Mouse (Mus musculus): Measurements from ENCODE around the gene Elane. TPM values are rescaled to one million over a fixed set of nuclear protein-coding genes. Genes with fewer than 3 reads are reported as not detected.

The Elane gene
- polyA plus RNA-seq, 1 experiment from 2014 or later, result 0.49 TPM

GRCm38 (mm10) chr10:79932736-79933135 is 46.7 kb downstream of the Elane start:
- no peaks in the 10 kb centered on the region for H3K9me3 ChIP-seq (replicated peaks; ENCODE audit: control insufficient read depth, low read length)
- no peak for ATAC-seq (replicated peaks; ENCODE audit: insufficient number of reproducible peaks, low FRiP score, low TSS enrichment)
- H3K27ac ChIP-seq (ENCODE audit: low read depth, low read length), result peak overlapping the region; percentile 71
- peaks cover 71% of the 10 kb centered on the region for H3K4me1 ChIP-seq (ENCODE audit: control insufficient read depth, insufficient read depth, low read length)
- 12% methylated on average over 8 of the region's 8 CpGs for WGBS (ENCODE audit: insufficient replicate concordance)
- no peaks in the 10 kb centered on the region for H3K27me3 ChIP-seq (ENCODE audit: control insufficient read depth, insufficient read depth, low read length)
- H3K36me3 ChIP-seq (ENCODE audit: control insufficient read depth, insufficient read depth, low read length), result peaks cover 19% of the 10 kb centered on the region
- 0 out of 2 replicates have a peak overlapping the region, but pooled peaks have one; percentile 15 for H3K4me3 ChIP-seq (ENCODE audit: low read depth, low read length)
- H3K4me2 ChIP-seq, result peak overlapping the region; percentile 35
- peak overlapping the region; percentile 52; the same call in 1 of the 2 replicates for H3K9ac ChIP-seq (ENCODE audit: low read depth, low read length)

GRCm38 (mm10) chr10:79933145-79933679 is 47.2 kb downstream of the Elane start:
- Histone ChIP-seq H3K9ac (ENCODE audit: low read depth, low read length) (peak overlapping the region; percentile 52; the same call in 1 of the 2 replicates), H3K27ac (ENCODE audit: low read depth, low read length) (peak overlapping the region; percentile 71), H3K36me3 (ENCODE audit: control insufficient read depth, insufficient read depth, low read length) (peaks cover 23% of the 10 kb centered on the region), H3K4me2 (peak overlapping the region; percentile 35), H3K4me1 (ENCODE audit: control insufficient read depth, insufficient read depth, low read length) (peaks cover 75% of the 10 kb centered on the region), H3K27me3 (ENCODE audit: control insufficient read depth, insufficient read depth, low read length) (no peaks in the 10 kb centered on the region), H3K9me3 (replicated peaks; ENCODE audit: control insufficient read depth, low read length) (no peaks in the 10 kb centered on the region), H3K4me3 (ENCODE audit: low read depth, low read length) (peak overlapping the region; percentile 5; the same call in 1 of the 2 replicates)
- no peak for ATAC-seq (replicated peaks; ENCODE audit: insufficient number of reproducible peaks, low FRiP score, low TSS enrichment)
- WGBS (ENCODE audit: insufficient replicate concordance), result 61% methylated on average over 9 of the region's 9 CpGs

- no peak overlapping the region for H3K4me2 ChIP-seq
- H3K9ac ChIP-seq (ENCODE audit: low read depth, low read length), result no peak overlapping the region
- no peak for ATAC-seq (replicated peaks; ENCODE audit: insufficient number of reproducible peaks, low FRiP score, low TSS enrichment)
- no peaks in the 10 kb centered on the region for H3K27me3 ChIP-seq (ENCODE audit: control insufficient read depth, insufficient read depth, low read length)
- WGBS (ENCODE audit: insufficient replicate concordance), result 83% methylated on average over 6 of the region's 6 CpGs
- peak overlapping the region; percentile 41; the same call in 1 of the 2 replicates for H3K27ac ChIP-seq (ENCODE audit: low read depth, low read length)
- H3K36me3 ChIP-seq (ENCODE audit: control insufficient read depth, insufficient read depth, low read length), result peaks cover 23% of the 10 kb centered on the region
- no peaks in the 10 kb centered on the region for H3K9me3 ChIP-seq (replicated peaks; ENCODE audit: control insufficient read depth, low read length)
- no peak overlapping the region for H3K4me3 ChIP-seq (ENCODE audit: low read depth, low read length)
- H3K4me1 ChIP-seq (ENCODE audit: control insufficient read depth, insufficient read depth, low read length), result peaks cover 77% of the 10 kb centered on the region
Measured at GRCm38 (mm10) chr10:79933861-79934260, 47.8 kb downstream of the Elane start.

- peaks cover 72% of the 10 kb centered on the region for H3K4me1 ChIP-seq (ENCODE audit: control insufficient read depth, insufficient read depth, low read length)
- ATAC-seq (replicated peaks; ENCODE audit: insufficient number of reproducible peaks, low FRiP score, low TSS enrichment), result peak; percentile 37
- H3K4me3 ChIP-seq (ENCODE audit: low read depth, low read length), result no peak overlapping the region
Measured at GRCm38 (mm10) chr10:79934272-79934721, 48.2 kb downstream of the Elane start.

GRCm38 (mm10) chr10:79934794-79935569 is 48.9 kb downstream of the Elane start:
- 90% methylated on average over 16 of the region's 16 CpGs for WGBS (ENCODE audit: insufficient replicate concordance)
- no peak for ATAC-seq (replicated peaks; ENCODE audit: insufficient number of reproducible peaks, low FRiP score, low TSS enrichment)
- H3K4me2 ChIP-seq, result no peak overlapping the region
- H3K36me3 ChIP-seq (ENCODE audit: control insufficient read depth, insufficient read depth, low read length), result peaks cover 23% of the 10 kb centered on the region
- H3K9ac ChIP-seq (ENCODE audit: low read depth, low read length), result 0 out of 2 replicates have a peak overlapping the region, but pooled peaks have one; percentile 34
- H3K4me3 ChIP-seq (ENCODE audit: low read depth, low read length), result no peak overlapping the region
- H3K27ac ChIP-seq (ENCODE audit: low read depth, low read length), result no peak overlapping the region
- H3K27me3 ChIP-seq (ENCODE audit: control insufficient read depth, insufficient read depth, low read length), result no peaks in the 10 kb centered on the region
- H3K4me1 ChIP-seq (ENCODE audit: control insufficient read depth, insufficient read depth, low read length), result peaks cover 69% of the 10 kb centered on the region
- no peaks in the 10 kb centered on the region for H3K9me3 ChIP-seq (replicated peaks; ENCODE audit: control insufficient read depth, low read length)

More at GRCm38 (mm10) chr10:79934272-79934721, 48.2 kb downstream of the Elane start:
- Histone ChIP-seq H3K9ac (ENCODE audit: low read depth, low read length) (peak overlapping the region; percentile 34; the same call in 1 of the 2 replicates), H3K9me3 (replicated peaks; ENCODE audit: control insufficient read depth, low read length) (no peaks in the 10 kb centered on the region), H3K4me2 (no peak overlapping the region), H3K27me3 (ENCODE audit: control insufficient read depth, insufficient read depth, low read length) (no peaks in the 10 kb centered on the region), H3K36me3 (ENCODE audit: control insufficient read depth, insufficient read depth, low read length) (peaks cover 23% of the 10 kb centered on the region), H3K27ac (ENCODE audit: low read depth, low read length) (0 out of 2 replicates have a peak overlapping the region, but pooled peaks have one; percentile 41)
- 65% methylated on average over 13 of the region's 13 CpGs for WGBS (ENCODE audit: insufficient replicate concordance)

- Histone ChIP-seq H3K4me2 (no peak overlapping the region), H3K4me3 (ENCODE audit: low read depth, low read length) (no peak overlapping the region), H3K9ac (ENCODE audit: low read depth, low read length) (no peak overlapping the region; the same call in 1 of the 2 replicates), H3K27me3 (ENCODE audit: control insufficient read depth, insufficient read depth, low read length) (no peaks in the 10 kb centered on the region), H3K4me1 (ENCODE audit: control insufficient read depth, insufficient read depth, low read length) (peaks cover 81% of the 10 kb centered on the region), H3K27ac (ENCODE audit: low read depth, low read length) (peak overlapping the region; percentile 58; the same call in 1 of the 2 replicates), H3K9me3 (replicated peaks; ENCODE audit: control insufficient read depth, low read length) (no peaks in the 10 kb centered on the region), H3K36me3 (ENCODE audit: control insufficient read depth, insufficient read depth, low read length) (peaks cover 21% of the 10 kb centered on the region)
- no peak for ATAC-seq (replicated peaks; ENCODE audit: insufficient number of reproducible peaks, low FRiP score, low TSS enrichment)
- 62% methylated on average over 10 of the region's 10 CpGs for WGBS (ENCODE audit: insufficient replicate concordance)
Measured at GRCm38 (mm10) chr10:79936284-79936910, 50.4 kb downstream of the Elane start.

GRCm38 (mm10) chr10:79936911-79937441 is 50.9 kb downstream of the Elane start:
- no peak for ATAC-seq (replicated peaks; ENCODE audit: insufficient number of reproducible peaks, low FRiP score, low TSS enrichment)
- H3K4me1 ChIP-seq (ENCODE audit: control insufficient read depth, insufficient read depth, low read length), result peaks cover 76% of the 10 kb centered on the region
- H3K9ac ChIP-seq (ENCODE audit: low read depth, low read length), result no peak overlapping the region
- WGBS (ENCODE audit: insufficient replicate concordance), result 65% methylated on average over 27 of the region's 27 CpGs
- H3K4me2 ChIP-seq, result peak overlapping the region; percentile 41
- H3K27ac ChIP-seq (ENCODE audit: low read depth, low read length), result peak overlapping the region; percentile 58; the same call in 1 of the 2 replicates
- H3K27me3 ChIP-seq (ENCODE audit: control insufficient read depth, insufficient read depth, low read length), result no peaks in the 10 kb centered on the region
- no peaks in the 10 kb centered on the region for H3K9me3 ChIP-seq (replicated peaks; ENCODE audit: control insufficient read depth, low read length)
- H3K4me3 ChIP-seq (ENCODE audit: low read depth, low read length), result no peak overlapping the region
- H3K36me3 ChIP-seq (ENCODE audit: control insufficient read depth, insufficient read depth, low read length), result peaks cover 22% of the 10 kb centered on the region
